Mouse (Mus musculus) heart, postnatal 0 days (tissue): ENCODE results near the gene Prpf8. TPM values are rescaled to one million over a fixed set of nuclear protein-coding genes. Genes with fewer than 3 reads are reported as not detected.
A peak's percentile ranks its signal among the peaks of the same experiment; 100 is the strongest.

ENCODE experiments used
- ATAC-seq: fragments of 200-750 bp; cut with Nextera tagmentation; 2 replicates; pipeline ENCODE4 v1.8.0; 2017; ENCODE audit warnings: low read depth, moderate number of reproducible peaks, moderate library complexity; ENCODE audit not compliant: insufficient read depth
- DNase-seq: peaks from one replicate; pipeline ENCODE4 v3.0.0-alpha.2; 2016; ENCODE audit warnings: low spot score
- H3K27ac ChIP-seq: fragments of 300-500 bp; sonication (generic); 2 replicates; pipeline ENCODE4 v1.5.1; 2014; ENCODE audit warnings: low read depth, mild to moderate bottlenecking
- H3K27me3 ChIP-seq: fragments of 300-500 bp; sonication (generic); 2 replicates; pipeline ENCODE4 v1.6.1; 2014; ENCODE audit warnings: low read length, mixed read lengths; ENCODE audit not compliant: control insufficient read depth, insufficient read depth
- H3K36me3 ChIP-seq: fragments of 300-500 bp; sonication (generic); replicated peaks from 2 replicates; pipeline ENCODE4 v1.6.1; 2014; ENCODE audit warnings: low read length, mixed read lengths; ENCODE audit not compliant: control insufficient read depth, insufficient read depth
- H3K4me1 ChIP-seq: fragments of 300-500 bp; sonication (generic); 2 replicates; pipeline ENCODE4 v1.6.1; 2014; ENCODE audit warnings: antibody characterized with exemption; ENCODE audit not compliant: control insufficient read depth, insufficient read depth
- H3K4me2 ChIP-seq: fragments of 300-500 bp; sonication (generic); 2 replicates; pipeline ENCODE4 v1.6.1; 2014; ENCODE audit warnings: low read depth, mild to moderate bottlenecking, low read length, moderate library complexity
- H3K4me3 ChIP-seq: fragments of 300-500 bp; sonication (generic); 2 replicates; pipeline ENCODE4 v1.5.1; 2014; ENCODE audit warnings: low read depth, low read length
- H3K9ac ChIP-seq: fragments of 300-500 bp; sonication (generic); replicated peaks from 2 replicates; pipeline ENCODE4 v1.6.1; 2014; ENCODE audit warnings: low read depth, low read length, mixed read lengths
- H3K9me3 ChIP-seq: fragments of 300-500 bp; sonication (generic); replicated peaks from 2 replicates; pipeline ENCODE4 v1.6.1; 2016; ENCODE audit warnings: low read length; ENCODE audit not compliant: control insufficient read depth
- CTCF ChIP-seq: IDR thresholded peaks from 2 replicates; pipeline ENCODE4 v1.5.1; 2016; ENCODE audit warnings: antibody characterized with exemption, control low read depth, low read depth
- EP300 ChIP-seq: IDR thresholded peaks from 2 replicates; pipeline ENCODE4 v1.6.1; 2016; ENCODE audit warnings: antibody characterized with exemption, low read depth
- WGBS: fragments of 180-500 bp; shearing (Covaris S2); extraction: QIAGEN DNeasy Blood & Tissue Kit; methylation state at CpG from one replicate; pipeline ENCODE4 v1.1.7; 2014; 5-methylcytosine and 5-hydroxymethylcytosine counted together
- polyA plus RNA-seq: library from polyadenylated mRNA; unstranded; fragments of >200 nt; fragmentation: Nextera tagmentation; extraction: Ambion mirVana; gene quantifications from 2 replicates; pipeline ENCODE4 v1.2.1, GENCODE M21; 2015
- total RNA-seq: library from RNA; depleted of rRNA; stranded (reverse); fragments of >200 nt; gene quantifications from 2 replicates; pipeline ENCODE4 v1.2.3, GENCODE M21; 2014; ENCODE audit warnings: low replicate concordance

The Prpf8 gene
- total and polyA plus RNA-seq, 2 experiments from 2014 or later = 17.0 to 79.8 TPM

DNA sequence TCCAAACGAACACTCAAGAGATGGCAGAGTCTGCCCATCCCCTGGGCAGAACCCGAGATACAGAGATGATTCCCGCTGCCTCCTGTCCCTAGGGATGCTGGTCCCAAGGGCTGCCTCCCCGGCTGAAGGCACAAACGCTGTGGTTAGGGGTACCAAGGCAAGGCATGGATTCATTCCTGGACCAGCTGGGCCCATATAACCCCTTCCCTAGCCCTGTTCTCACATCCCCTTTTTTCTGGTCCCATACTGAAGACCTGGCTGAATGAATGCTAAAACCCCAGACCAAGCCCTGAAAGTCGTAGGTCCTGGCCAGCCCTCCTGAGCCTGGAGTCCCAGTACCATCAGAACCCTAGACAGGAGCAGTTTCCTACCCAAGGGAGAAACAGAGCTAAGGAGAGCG is 45.6 kb upstream of the Prpf8 start:
- 74% methylated on average over 7 of the region's 7 CpGs for WGBS
- no peak for ATAC-seq
- Histone ChIP-seq H3K36me3 (peaks cover 28% of the 10 kb centered on the region), H3K9me3 (no peaks in the 10 kb centered on the region), H3K4me3 (no peak overlapping the region), H3K27me3 (no peaks in the 10 kb centered on the region), H3K4me1 (no peaks in the 10 kb centered on the region), H3K9ac (no peak overlapping the region), H3K4me2 (no peak overlapping the region), H3K27ac (no peak overlapping the region)
- DNase-seq = no peak
- TF ChIP-seq CTCF (no peak), EP300 (no peak)

GRCm38 (mm10) chr11:75441601-75442000 is 45.0 kb upstream of the Prpf8 start:
- WGBS = 88% methylated on average over 16 of the region's 16 CpGs
- DNase-seq = no peak
- H3K9ac ChIP-seq = no peak overlapping the region
- no peak for ATAC-seq
- no peaks in the 10 kb centered on the region for H3K27me3 ChIP-seq
- no peak for TF ChIP-seq EP300
- no peak for TF ChIP-seq CTCF
- no peak overlapping the region for H3K4me3 ChIP-seq
- H3K36me3 ChIP-seq = peaks cover 28% of the 10 kb centered on the region
- no peak overlapping the region for H3K27ac ChIP-seq
- no peaks in the 10 kb centered on the region for H3K9me3 ChIP-seq
- no peaks in the 10 kb centered on the region for H3K4me1 ChIP-seq
- no peak overlapping the region for H3K4me2 ChIP-seq

GRCm38 (mm10) chr11:75443711-75444110 is 42.9 kb upstream of the Prpf8 start:
- DNase-seq = no peak
- H3K4me3 ChIP-seq = no peak overlapping the region
- H3K9me3 ChIP-seq = no peaks in the 10 kb centered on the region
- H3K4me1 ChIP-seq = no peaks in the 10 kb centered on the region
- H3K4me2 ChIP-seq = no peak overlapping the region
- H3K36me3 ChIP-seq = peaks cover 49% of the 10 kb centered on the region
- no peaks in the 10 kb centered on the region for H3K27me3 ChIP-seq
- no peak overlapping the region for H3K27ac ChIP-seq
- ATAC-seq = no peak
- 79% methylated on average over 8 of the region's 8 CpGs for WGBS
- TF ChIP-seq CTCF = no peak
- no peak for TF ChIP-seq EP300
- H3K9ac ChIP-seq = no peak overlapping the region

DNA sequence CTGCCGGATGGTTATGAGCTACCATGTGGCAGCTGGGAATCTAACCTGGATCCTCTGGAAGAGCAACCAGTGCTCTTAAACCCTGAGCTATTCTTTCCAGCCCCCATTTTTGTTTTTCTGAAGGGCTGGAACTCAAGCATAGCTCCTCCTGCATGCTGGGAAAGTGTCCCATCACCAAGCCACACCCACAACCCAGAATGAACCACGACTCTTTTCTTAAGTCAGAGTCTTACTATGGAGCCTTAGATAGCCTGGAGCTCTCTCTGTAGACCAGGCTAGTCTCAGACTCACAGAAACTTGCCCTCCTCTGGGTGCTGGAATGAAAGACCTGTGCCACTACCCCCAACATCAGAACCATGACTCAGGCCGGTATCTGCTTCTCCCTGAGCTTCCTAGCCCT is 38.0 kb upstream of the Prpf8 start:
- TF ChIP-seq CTCF = no peak
- no peak for TF ChIP-seq EP300
- Histone ChIP-seq H3K36me3 (peaks cover 64% of the 10 kb centered on the region), H3K9ac (no peak overlapping the region), H3K4me2 (no peak overlapping the region), H3K27ac (no peak overlapping the region), H3K27me3 (no peaks in the 10 kb centered on the region), H3K9me3 (no peaks in the 10 kb centered on the region), H3K4me3 (no peak overlapping the region), H3K4me1 (peaks cover 4% of the 10 kb centered on the region)
- WGBS = 69% methylated on average over 3 of the region's 3 CpGs
- ATAC-seq (no peak), DNase-seq (no peak)

GRCm38 (mm10) chr11:75449695-75450094 is 36.9 kb upstream of the Prpf8 start:
- TF ChIP-seq CTCF (no peak), EP300 (no peak)
- 66% methylated on average over 7 of the region's 7 CpGs for WGBS
- no peaks in the 10 kb centered on the region for H3K27me3 ChIP-seq
- H3K4me1 ChIP-seq = peaks cover 10% of the 10 kb centered on the region
- no peak overlapping the region for H3K27ac ChIP-seq
- no peak overlapping the region for H3K9ac ChIP-seq
- DNase-seq = no peak
- H3K4me2 ChIP-seq = no peak overlapping the region
- H3K9me3 ChIP-seq = no peaks in the 10 kb centered on the region
- no peak overlapping the region for H3K4me3 ChIP-seq
- H3K36me3 ChIP-seq = peaks cover 56% of the 10 kb centered on the region
- no peak for ATAC-seq

DNA sequence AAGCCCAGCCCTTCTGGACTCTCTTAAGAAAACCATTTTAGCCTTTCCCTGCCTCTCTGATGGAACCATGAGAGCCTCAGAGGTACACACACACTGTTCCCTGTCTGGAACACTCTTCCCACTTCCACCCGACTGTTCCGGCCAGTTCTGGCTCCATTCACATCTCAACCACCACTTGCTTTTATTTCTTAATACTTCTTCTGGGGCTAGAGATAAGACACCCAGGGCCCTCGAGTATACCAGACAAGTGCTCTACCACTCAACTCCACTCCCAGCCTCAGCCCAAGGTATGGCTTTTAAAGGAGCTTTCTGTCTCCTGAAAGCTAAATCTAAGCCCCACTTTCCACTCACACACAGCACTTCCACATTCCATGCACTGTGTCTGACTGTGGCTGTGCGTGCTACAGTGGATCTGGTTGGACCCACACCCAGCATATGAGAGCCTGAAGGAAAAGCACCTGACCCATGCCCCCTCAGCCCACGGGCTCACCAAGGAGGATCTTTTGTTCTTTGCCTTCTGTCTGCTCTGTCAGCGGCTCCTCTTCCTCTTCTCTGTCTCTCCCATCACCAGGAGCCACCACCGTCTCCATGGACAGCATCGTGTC is 36.2 kb upstream of the Prpf8 start:
- H3K9me3 ChIP-seq = no peaks in the 10 kb centered on the region
- no peak overlapping the region for H3K27ac ChIP-seq
- no peak for DNase-seq
- no peak overlapping the region for H3K4me3 ChIP-seq
- 0 out of 2 replicates have a peak overlapping the region, but pooled peaks have one; percentile 19 for H3K9ac ChIP-seq
- H3K36me3 ChIP-seq = peaks cover 49% of the 10 kb centered on the region
- 73% methylated on average over 8 of the region's 8 CpGs for WGBS
- ATAC-seq = no peak
- peaks cover 15% of the 10 kb centered on the region for H3K4me1 ChIP-seq
- no peak for TF ChIP-seq CTCF
- TF ChIP-seq EP300 = no peak
- no peak overlapping the region for H3K4me2 ChIP-seq
- no peaks in the 10 kb centered on the region for H3K27me3 ChIP-seq
